Mouse (Mus musculus) spleen, postnatal 0 days (tissue): ENCODE results near the gene Il33. TPM values are rescaled to one million over a fixed set of nuclear protein-coding genes. Genes with fewer than 3 reads are reported as not detected.

ENCODE experiments used
- polyA plus RNA-seq: library from polyadenylated mRNA; unstranded; fragments of >200 nt; fragmentation: Nextera tagmentation; extraction: Ambion mirVana; gene quantifications from 2 replicates; pipeline ENCODE4 v1.2.1, GENCODE M21; 2015

Gene Il33
- 13.8 and 16.0 TPM in 2 replicates for polyA plus RNA-seq

DNA sequence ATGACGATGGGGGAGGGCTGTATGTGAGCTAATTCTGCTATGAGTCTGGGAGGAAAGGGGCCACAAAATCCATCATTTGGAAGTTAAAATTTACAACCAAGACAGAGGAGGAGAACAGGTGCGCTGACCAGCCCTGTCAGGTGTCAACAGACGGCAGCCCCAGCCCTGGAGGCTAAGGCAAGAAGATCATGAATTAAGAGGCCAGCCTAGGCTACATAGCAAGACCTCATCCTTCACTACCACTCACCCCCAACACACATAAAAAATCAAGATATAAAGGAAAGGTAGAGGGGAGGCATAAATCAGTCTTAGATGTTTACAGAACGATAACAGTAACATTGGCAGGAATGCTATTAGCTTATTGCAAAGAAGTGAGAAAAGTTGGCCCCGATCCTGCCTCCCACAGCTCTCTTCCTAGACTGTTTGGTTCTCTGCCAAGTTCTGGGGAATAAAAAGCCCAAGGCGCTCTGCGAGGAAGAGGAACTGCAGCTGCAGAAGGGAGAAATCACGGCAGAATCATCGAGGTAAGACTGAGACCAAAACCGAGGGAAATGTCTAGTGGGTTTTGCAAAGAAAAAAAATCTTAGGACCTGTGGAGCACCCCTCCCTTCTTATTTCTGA, at the start of gene Il33:
Il33 (plus strand) TSS at position 477 of the 621 bp plus-strand sequence.

DNA sequence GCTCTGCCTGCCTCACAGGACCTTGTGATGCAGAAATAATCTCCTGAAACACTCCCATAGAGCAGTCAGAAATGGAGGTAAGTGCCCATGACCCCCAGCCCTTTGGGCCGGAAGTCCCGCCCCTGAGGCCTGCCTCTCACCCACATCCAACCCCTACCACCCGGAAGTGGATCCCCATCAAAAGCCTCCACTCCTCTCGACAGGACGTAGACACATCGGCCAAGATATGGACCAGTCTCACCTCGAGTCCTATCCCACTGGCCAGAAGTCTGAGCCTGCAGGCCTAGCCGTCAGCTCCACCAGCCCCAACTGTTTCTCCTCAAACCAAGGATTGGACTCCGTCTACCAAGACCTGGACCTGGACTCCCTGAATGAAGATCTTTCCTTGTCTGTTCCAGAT, 78.7 kb downstream of the Il33 start, which contains the start of gene Trpd52l3:
Trpd52l3 (plus strand) TSS at position 170 of the 400 bp plus-strand sequence.

Other genes starting within 250 kb of the Il33 start
- 0.26 TPM in 1 of 2 replicates, not detected in the other for gene Mlana, start 227.3 kb upstream of the Il33 start, polyA plus RNA-seq
- 2.8 and 3.3 TPM in 2 replicates for gene 9930021J03Rik, start 119.1 kb upstream of the Il33 start, polyA plus RNA-seq
- gene Ranbp6, start 112.1 kb upstream of the Il33 start, polyA plus RNA-seq, result 5.4 and 5.9 TPM in 2 replicates
- gene Trpd52l3, start 78.7 kb downstream of the Il33 start, polyA plus RNA-seq, result not detected in 2 replicates
- gene Uhrf2, start 105.4 kb downstream of the Il33 start, polyA plus RNA-seq, result 33.5 and 37.2 TPM in 2 replicates